In the genomic region with DNA sequence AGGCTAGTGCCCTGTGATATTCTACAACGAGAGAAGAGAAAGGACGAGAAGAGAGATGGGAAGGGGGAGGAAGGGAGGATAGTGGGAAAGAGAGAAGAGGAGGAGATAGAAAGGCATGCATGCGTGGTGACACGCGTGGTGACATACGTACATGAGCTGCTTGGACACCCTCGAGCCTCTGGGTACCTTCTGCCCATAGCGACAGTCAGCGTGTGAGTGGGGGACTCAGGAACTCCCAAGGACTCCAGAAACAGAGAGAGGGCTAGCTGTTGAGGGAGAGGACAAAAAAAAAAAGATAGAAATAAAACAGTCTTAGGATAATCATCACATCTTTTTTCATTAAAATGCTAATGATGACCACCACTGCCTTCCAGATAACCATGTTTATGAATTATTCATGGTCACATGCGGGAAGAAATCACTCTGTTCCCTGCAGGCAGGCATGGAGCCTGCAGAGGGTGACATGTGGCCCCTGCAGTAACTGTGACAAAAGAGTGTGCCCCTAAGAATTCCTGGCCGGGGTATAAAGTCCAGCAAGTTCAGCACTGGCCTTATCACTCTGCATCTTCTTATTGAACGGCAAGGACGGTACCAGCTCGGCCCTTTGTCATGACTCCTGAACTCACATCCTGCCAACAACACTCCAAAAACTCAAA, we compare ENCODE assay signal across 18 mouse cellular contexts.
DNase-seq lines count a peak whose midpoint lies in the region; ATAC-seq lines count a peak whose summit lies in the region.
"Had no signal": no experiment of that assay in that cellular context is flagged by ENCODE, and none has a peak within 500 bp of the region (broad histone marks: within the 10 kb centered on the region; RNA-seq: fewer than 3 reads in every experiment).

No protein-coding gene starts in this region.

- H3K27ac ChIP-seq in forebrain, embryonic 11.5 days (ENCODE audit: low read depth, low read length), result no peak overlapping the region
- no peak overlapping the region for H3K27ac ChIP-seq in forebrain, embryonic 10.5 days
- peak overlapping the region; percentile 62 for H3K27ac ChIP-seq in forebrain, embryonic 15.5 days (replicated peaks)
- peak overlapping the region; percentile 46; the same call in 1 of the 2 replicates for H3K27ac ChIP-seq in hindbrain, embryonic 15.5 days (replicated peaks)
- peak overlapping the region; percentile 71 for H3K27ac ChIP-seq in midbrain, embryonic 13.5 days
- H3K27ac ChIP-seq: embryonic facial prominence, embryonic 15.5 days; heart, embryonic 13.5 days; kidney, postnatal 0 days; limb, embryonic 13.5 days; liver, embryonic 13.5 days; stomach, embryonic 15.5 days had no signal

- no peaks in the 10 kb centered on the region for H3K27me3 ChIP-seq in forebrain, embryonic 11.5 days (ENCODE audit: control insufficient read depth, insufficient read depth, low read length)
- no peaks in the 10 kb centered on the region for H3K27me3 ChIP-seq in forebrain, embryonic 10.5 days (ENCODE audit: poor library complexity, severe bottlenecking)
- H3K27me3 ChIP-seq in forebrain, embryonic 15.5 days, result no peaks in the 10 kb centered on the region
- H3K27me3 ChIP-seq in hindbrain, embryonic 15.5 days, result no peaks in the 10 kb centered on the region
- H3K27me3 ChIP-seq in midbrain, embryonic 13.5 days, result no peaks in the 10 kb centered on the region
- H3K27me3 ChIP-seq: embryonic facial prominence, embryonic 15.5 days; heart, embryonic 13.5 days; limb, embryonic 13.5 days; liver, embryonic 13.5 days; stomach, embryonic 15.5 days had no signal

- H3K4me3 ChIP-seq in forebrain, embryonic 11.5 days (ENCODE audit: low read depth, low read length), result no peak overlapping the region
- H3K4me3 ChIP-seq in forebrain, embryonic 10.5 days, result no peak overlapping the region
- no peak overlapping the region for H3K4me3 ChIP-seq in forebrain, embryonic 15.5 days
- H3K4me3 ChIP-seq in hindbrain, embryonic 15.5 days, result no peak overlapping the region
- no peak overlapping the region for H3K4me3 ChIP-seq in midbrain, embryonic 13.5 days (replicated peaks)
- H3K4me3 ChIP-seq: embryonic facial prominence, embryonic 15.5 days; heart, embryonic 13.5 days; limb, embryonic 13.5 days; liver, embryonic 13.5 days; stomach, embryonic 15.5 days had no signal

- 0 out of 2 replicates have a peak, but pooled peaks have one; percentile 33 for ATAC-seq in forebrain, embryonic 11.5 days (replicated peaks; ENCODE audit: low FRiP score)
- peak; percentile 54; the same call in 1 of the 2 replicates for ATAC-seq in forebrain, embryonic 15.5 days (replicated peaks)
- no peak for ATAC-seq in hindbrain, embryonic 15.5 days (ENCODE audit: low FRiP score, low read depth)
- peak; percentile 70 for ATAC-seq in midbrain, embryonic 13.5 days

- no peaks in the 10 kb centered on the region for H3K36me3 ChIP-seq in forebrain, embryonic 11.5 days (ENCODE audit: control insufficient read depth, insufficient read depth, low read length)
- H3K36me3 ChIP-seq in forebrain, embryonic 10.5 days (replicated peaks), result no peaks in the 10 kb centered on the region
- no peaks in the 10 kb centered on the region for H3K36me3 ChIP-seq in forebrain, embryonic 15.5 days
- H3K36me3 ChIP-seq in hindbrain, embryonic 15.5 days, result no peaks in the 10 kb centered on the region
- H3K36me3 ChIP-seq in midbrain, embryonic 13.5 days, result no peaks in the 10 kb centered on the region
- H3K36me3 ChIP-seq: heart, embryonic 13.5 days; liver, embryonic 13.5 days; stomach, embryonic 15.5 days had no signal

- DNase-seq in forebrain, embryonic 11.5 days (ENCODE audit: low spot score), result no peak
- DNase-seq in forebrain, embryonic 10.5 days (ENCODE audit: extremely low spot score, low spot score), result no peak
- no peak for DNase-seq in urinary bladder, postnatal 25 days (ENCODE audit: low spot score)
- no peak for DNase-seq in adrenal gland, postnatal 14 days
- DNase-seq in frontal cortex, postnatal 36 days (ENCODE audit: low spot score in 2 of 2), result no peak
- DNase-seq: adrenal gland, adult 8-10 months; cerebellum, adult 11-12 months; cerebellum, postnatal 14 days; liver, embryonic 13.5 days; thymus, adult 18-20 months had no signal

- no peak overlapping the region for H3K4me2 ChIP-seq in forebrain, embryonic 11.5 days (ENCODE audit: low read depth, low read length, severe bottlenecking)
- H3K4me2 ChIP-seq in forebrain, embryonic 15.5 days (replicated peaks), result no peak overlapping the region
- no peak overlapping the region for H3K4me2 ChIP-seq in hindbrain, embryonic 15.5 days
- H3K4me2 ChIP-seq in midbrain, embryonic 13.5 days (replicated peaks), result no peak overlapping the region
- H3K4me2 ChIP-seq: embryonic facial prominence, embryonic 15.5 days; heart, embryonic 13.5 days; limb, embryonic 13.5 days; liver, embryonic 13.5 days; stomach, embryonic 15.5 days had no signal

- WGBS in forebrain, embryonic 11.5 days, result 81% methylated on average over 14 of the region's 14 CpGs
- whole genome bisulfite sequencing in forebrain, embryonic 10.5 days, result 91% methylated on average over 14 of the region's 14 CpGs
- WGBS in forebrain, embryonic 15.5 days, result 63% methylated on average over 14 of the region's 14 CpGs
- 31% methylated on average over 14 of the region's 14 CpGs for WGBS in hindbrain, embryonic 15.5 days
- WGBS in midbrain, embryonic 13.5 days, result 44% methylated on average over 14 of the region's 14 CpGs

- peaks cover 3% of the 10 kb centered on the region; the same call in 1 of the 2 replicates for H3K4me1 ChIP-seq in forebrain, embryonic 11.5 days (replicated peaks; ENCODE audit: control insufficient read depth, insufficient read depth, low read length)
- peaks cover 31% of the 10 kb centered on the region for H3K4me1 ChIP-seq in forebrain, embryonic 10.5 days
- H3K4me1 ChIP-seq in forebrain, embryonic 15.5 days, result peaks cover 12% of the 10 kb centered on the region
- peaks cover 27% of the 10 kb centered on the region for H3K4me1 ChIP-seq in hindbrain, embryonic 15.5 days (replicated peaks)
- peaks cover 42% of the 10 kb centered on the region for H3K4me1 ChIP-seq in midbrain, embryonic 13.5 days (replicated peaks)
- H3K4me1 ChIP-seq: stomach, embryonic 15.5 days had no signal

- H3K9me3 ChIP-seq in forebrain, embryonic 11.5 days (ENCODE audit: control insufficient read depth, low read length), result no peaks in the 10 kb centered on the region
- H3K9me3 ChIP-seq in forebrain, embryonic 10.5 days, result no peaks in the 10 kb centered on the region
- no peaks in the 10 kb centered on the region for H3K9me3 ChIP-seq in forebrain, embryonic 15.5 days
- H3K9me3 ChIP-seq in hindbrain, embryonic 15.5 days, result no peaks in the 10 kb centered on the region
- no peaks in the 10 kb centered on the region for H3K9me3 ChIP-seq in midbrain, embryonic 13.5 days
- H3K9me3 ChIP-seq: embryonic facial prominence, embryonic 15.5 days; heart, embryonic 13.5 days; limb, embryonic 13.5 days; liver, embryonic 13.5 days; stomach, embryonic 15.5 days had no signal

- H3K9ac ChIP-seq in forebrain, embryonic 11.5 days (ENCODE audit: low read length), result no peak overlapping the region
- H3K9ac ChIP-seq in forebrain, embryonic 15.5 days (replicated peaks), result no peak overlapping the region
- no peak overlapping the region for H3K9ac ChIP-seq in hindbrain, embryonic 15.5 days
- H3K9ac ChIP-seq in midbrain, embryonic 13.5 days (replicated peaks), result no peak overlapping the region
- H3K9ac ChIP-seq: embryonic facial prominence, embryonic 15.5 days; heart, embryonic 13.5 days; limb, embryonic 13.5 days; liver, embryonic 13.5 days; stomach, embryonic 15.5 days had no signal

Comparison
In these comparisons a context has a peak if more than half of its experiments do, and no peak if none do; other contexts are left out.
1. H3K27ac ChIP-seq: peak in forebrain, embryonic 15.5 days (single experiment), hindbrain, embryonic 15.5 days (single experiment) and midbrain, embryonic 13.5 days (single experiment); none in forebrain, embryonic 11.5 days (single experiment) and forebrain, embryonic 10.5 days (single experiment).